Mouse (Mus musculus) lung, postnatal 14 days (tissue): Measurements from ENCODE around the gene Rem1.
A peak's percentile ranks its signal among the peaks of the same experiment; 100 is the strongest.

ENCODE experiments used
- DNase-seq: peaks from one replicate; pipeline ENCODE4 v3.0.0; 2021

Rem1 gene

GRCm38 (mm10) chr2:152626774-152627591 is at the start of gene Rem1:
Rem1 (plus strand) TSS chr2:152626951.
- DNase-seq = peak; percentile 50

DNA sequence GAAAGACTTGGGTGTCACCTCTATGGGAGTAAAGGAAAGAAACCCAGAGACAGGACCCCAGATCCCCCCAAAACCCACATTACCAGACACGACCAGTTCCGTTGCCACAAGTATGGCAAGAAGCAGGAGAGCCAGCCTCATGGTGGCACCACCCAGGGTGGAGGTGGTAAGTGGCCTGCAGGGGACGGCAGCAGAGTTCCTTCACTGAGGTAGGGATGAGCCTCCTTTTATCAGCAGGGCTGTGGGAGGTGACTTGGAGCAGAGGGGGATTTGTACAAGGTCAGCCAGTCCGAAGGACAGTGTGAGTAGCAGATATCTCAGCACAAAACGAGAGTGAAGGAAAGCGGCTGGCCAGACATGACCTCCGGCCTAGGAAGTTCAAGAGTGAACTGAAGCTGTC is 46.6 kb upstream of the Rem1 start, which contains the start of gene Defb19:
Defb19 (minus strand) TSS at position 206 of the 400 bp plus-strand sequence.
- no peak for DNase-seq

DNA sequence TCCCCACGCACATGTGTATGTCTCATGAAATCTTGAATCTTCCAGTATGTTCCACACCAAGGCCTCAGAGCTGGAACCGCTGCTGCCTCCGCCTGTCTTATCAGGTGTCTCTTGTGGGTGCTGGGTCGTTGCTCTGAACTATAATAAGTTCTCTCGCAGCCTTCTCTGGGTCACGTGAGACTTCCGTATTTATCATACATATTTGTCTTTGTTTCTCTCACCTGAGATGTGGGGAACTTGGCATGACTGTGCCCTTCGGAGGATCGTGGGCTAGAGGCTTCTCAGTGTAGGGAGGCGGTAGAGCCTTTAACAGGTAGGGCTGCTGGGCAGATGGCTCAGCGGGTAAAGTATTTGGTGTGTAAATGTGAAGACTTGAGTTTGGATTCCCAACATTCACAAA is 46.1 kb upstream of the Rem1 start:
- no peak for DNase-seq

GRCm38 (mm10) chr2:152586926-152587560 is 39.7 kb upstream of the Rem1 start:
- peak; percentile 6 for DNase-seq

DNA sequence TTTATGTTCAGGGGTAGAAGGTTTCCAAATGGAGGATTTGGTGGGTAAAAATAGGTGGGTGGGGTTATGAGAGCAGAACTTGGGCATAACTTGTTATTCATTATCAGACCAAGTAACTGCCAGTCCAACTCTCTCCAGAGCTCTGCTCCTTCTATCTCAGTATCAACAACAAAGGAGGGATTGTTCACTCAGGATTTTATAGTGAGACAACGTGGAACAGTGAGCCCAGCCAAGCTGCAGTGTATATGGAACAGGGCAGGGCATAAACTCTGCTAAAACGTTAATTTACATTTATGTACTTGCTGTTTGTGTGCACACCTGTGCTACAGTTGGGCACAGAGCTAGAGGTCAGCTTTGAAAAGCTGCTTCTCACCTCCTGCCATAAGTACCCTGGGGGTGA is 38.3 kb upstream of the Rem1 start:
- no peak for DNase-seq

GRCm38 (mm10) chr2:152589021-152589420 is 37.7 kb upstream of the Rem1 start:
- DNase-seq = no peak

- no peak for DNase-seq
These were observed 27.5 kb upstream of the Rem1 start, which contains the start of gene Defb45 for GRCm38 (mm10) chr2:152599299-152599698. Defb45 (minus strand) TSS chr2:152599399.

- no peak for DNase-seq
These were observed 26.7 kb upstream of the Rem1 start for GRCm38 (mm10) chr2:152600076-152600475.

DNA sequence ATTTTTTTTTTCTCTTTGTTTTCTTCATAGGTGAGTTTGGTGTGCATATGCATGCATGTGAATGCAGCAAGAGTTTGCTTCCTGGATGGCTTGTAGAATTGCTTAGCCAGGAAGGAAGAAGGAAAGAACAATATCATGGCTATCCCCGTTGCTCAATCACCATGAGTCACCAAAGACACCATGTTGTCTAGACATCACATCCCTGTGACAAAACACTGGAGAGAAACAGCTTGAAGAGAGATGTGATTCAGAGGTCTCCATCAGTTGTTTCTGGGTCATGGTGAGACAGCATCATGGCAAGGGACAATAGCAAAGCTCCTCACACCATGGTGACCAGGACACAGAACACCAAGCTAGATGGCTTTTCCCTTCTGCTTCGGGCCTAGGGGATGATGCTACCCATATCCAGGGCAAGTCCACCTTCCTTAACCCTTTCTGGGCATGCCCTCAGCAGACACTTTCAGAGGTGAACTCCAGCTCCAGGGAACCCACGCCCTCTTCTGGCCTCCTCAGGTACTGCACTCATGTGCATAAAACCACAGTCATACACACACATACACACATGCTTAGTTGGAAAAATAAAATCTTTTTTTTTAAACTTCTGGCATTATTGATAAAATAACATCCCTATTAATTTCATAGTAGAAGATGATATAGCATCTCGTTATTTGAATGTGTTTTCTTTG is 25.3 kb upstream of the Rem1 start:
- no peak for DNase-seq

DNA sequence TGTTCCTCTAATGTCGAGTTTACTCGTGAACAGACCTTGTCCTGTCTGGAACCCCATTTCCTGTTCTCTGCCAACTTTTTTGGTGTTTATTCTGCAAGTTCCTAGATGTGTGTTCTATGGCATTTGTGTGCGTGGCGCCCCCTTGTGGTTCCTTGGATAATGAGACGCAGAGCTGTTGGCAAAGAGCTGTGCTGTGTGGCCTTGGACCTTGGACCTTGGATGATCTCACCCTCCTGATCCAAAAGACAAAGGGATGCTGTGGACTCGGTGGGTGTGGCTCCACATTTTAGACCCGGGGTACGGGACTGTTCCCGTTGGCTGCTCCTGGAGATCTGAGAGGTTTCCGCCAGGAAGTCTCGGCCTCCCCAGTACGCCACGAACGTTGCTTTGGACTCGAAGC is 22.7 kb upstream of the Rem1 start, which contains the start of gene Defb36:
Defb36 (plus strand) TSS at position 271 of the 400 bp plus-strand sequence.
- peak; percentile 33 for DNase-seq

GRCm38 (mm10) chr2:152607746-152608145 is 19.0 kb upstream of the Rem1 start:
- no peak for DNase-seq

- DNase-seq = no peak
These were observed 18.0 kb upstream of the Rem1 start for GRCm38 (mm10) chr2:152608719-152609118.

- DNase-seq = no peak
These were observed 14.6 kb upstream of the Rem1 start for GRCm38 (mm10) chr2:152612193-152612592.

- DNase-seq = peak; percentile 60
These were observed 11.2 kb upstream of the Rem1 start for GRCm38 (mm10) chr2:152615563-152615962.

DNA sequence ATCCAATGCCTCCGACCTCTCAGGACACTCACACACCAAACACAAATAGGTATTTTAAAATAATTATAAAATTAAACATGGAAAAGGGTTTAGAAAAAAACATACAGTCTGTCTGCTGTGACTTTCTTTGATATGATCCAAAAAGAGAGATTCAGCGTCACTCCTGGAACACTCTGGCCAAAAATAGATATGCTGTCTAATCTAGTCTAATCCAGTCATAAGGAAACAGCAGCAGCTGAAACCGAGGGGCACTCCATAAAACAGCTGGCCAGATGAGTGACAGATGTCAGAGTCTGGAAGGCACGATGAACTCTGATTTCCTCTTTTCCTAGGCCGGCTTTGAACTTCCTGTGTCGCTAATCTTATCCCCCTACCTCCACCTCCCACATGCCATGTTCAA is 10.3 kb upstream of the Rem1 start:
- no peak for DNase-seq

GRCm38 (mm10) chr2:152617374-152617773 is 9.4 kb upstream of the Rem1 start:
- DNase-seq = no peak

DNA sequence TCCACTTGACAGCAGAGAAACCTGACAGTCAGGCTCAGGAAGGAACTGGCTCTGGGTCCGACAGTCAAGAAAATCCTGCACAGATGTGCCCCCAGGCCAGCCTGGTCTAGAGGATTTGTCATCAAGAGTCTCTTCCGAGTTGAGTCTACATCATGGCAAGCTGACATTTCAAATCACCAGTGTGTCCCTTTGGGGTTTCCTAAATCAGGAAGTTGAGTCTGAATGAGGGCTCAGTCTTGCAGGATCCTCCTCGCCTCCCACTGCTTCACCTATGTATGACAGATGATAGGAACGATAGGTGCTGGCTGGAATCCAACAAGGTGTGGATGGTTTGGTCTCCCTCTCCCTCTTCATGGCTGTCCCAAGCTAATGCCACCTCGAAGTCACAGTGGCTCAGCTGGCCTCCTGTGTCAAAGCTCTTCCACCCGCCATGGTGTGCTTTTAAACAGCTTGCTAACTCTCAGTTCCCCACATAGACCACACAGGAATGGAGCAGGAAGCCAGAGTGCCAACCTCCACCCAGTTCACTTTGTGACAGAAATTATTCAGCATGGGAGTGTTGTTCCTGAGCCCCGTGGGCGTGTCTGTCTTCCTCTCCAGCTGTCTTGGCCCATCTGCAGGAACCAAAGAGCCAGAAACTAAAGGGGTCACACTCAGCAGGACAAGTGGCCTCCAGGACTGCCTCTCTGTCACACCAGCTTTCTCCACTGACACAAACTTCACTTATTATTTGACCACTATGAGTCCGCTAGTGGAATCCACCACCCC is 6.2 kb upstream of the Rem1 start:
- no peak for DNase-seq

GRCm38 (mm10) chr2:152622151-152622550 is 4.6 kb upstream of the Rem1 start:
- no peak for DNase-seq

- no peak for DNase-seq
These were observed 3.8 kb upstream of the Rem1 start, which contains the start of gene Defb25 for GRCm38 (mm10) chr2:152622953-152623352. Defb25 (minus strand) TSS chr2:152623053.

DNA sequence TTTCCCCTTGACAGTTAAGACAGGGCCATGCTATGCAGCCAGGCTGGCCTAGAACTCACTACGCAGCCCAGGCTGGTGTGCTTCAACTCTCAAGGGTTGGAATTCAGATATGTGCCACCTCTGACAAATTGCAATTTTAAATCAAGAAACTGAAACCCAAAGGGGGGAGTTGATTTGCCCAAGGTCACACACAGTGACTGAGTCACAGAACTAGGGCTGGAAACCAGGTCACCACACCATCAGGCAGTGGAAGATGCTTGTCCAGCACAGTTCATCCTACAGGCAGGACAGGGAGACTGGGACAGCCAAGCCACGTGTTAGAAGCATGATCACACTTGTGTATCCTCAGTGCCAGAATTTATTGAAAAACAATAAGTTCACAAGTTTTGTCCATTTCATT is 2.2 kb upstream of the Rem1 start:
- DNase-seq = no peak

- DNase-seq = no peak
These were observed 1.5 kb upstream of the Rem1 start for GRCm38 (mm10) chr2:152625256-152625655.

DNA sequence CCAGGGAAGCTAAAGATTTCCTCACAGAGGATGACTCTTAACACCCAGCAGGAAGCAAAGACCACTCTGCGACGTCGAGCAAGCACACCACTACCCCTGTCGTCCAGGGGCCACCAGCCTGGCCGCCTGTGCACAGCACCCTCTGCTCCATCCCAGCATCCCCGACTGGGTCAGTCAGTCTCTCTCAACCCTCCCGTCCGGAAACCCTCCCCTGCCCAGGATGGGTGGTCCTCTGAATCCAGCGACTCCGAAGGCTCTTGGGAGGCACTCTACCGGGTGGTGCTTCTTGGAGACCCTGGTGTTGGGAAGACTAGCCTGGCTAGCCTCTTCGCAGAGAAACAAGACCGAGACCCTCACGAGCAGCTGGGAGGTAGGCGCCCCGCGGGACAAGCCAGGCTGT is 1.3 kb downstream of the Rem1 start:
- DNase-seq = no peak

- DNase-seq = no peak
These were observed 2.5 kb downstream of the Rem1 start for GRCm38 (mm10) chr2:152629239-152629638.
